Mouse (Mus musculus): ENCODE results near the gene Gm28729.
"Not testable (repeated sequence)": the region's sequence is repeated elsewhere in the genome, so short reads cannot be mapped to it uniquely, and the experiment has no call there.

Gene Gm28729

GRCm38 (mm10) chr9:96524972-96525506 is at the start of gene Gm28729:
TSS of gene Gm28729 (minus strand) at chr9:96525264.
- DNase-seq (ENCODE audit: low spot score in 2 of 2) = no peak

- DNase-seq (ENCODE audit: low spot score in 2 of 2) = no peak
Observed at GRCm38 (mm10) chr9:96573252-96573651, 48.2 kb upstream of the Gm28729 start.

- no peak for DNase-seq (ENCODE audit: low spot score in 2 of 2)
Observed at GRCm38 (mm10) chr9:96572754-96573153, 47.7 kb upstream of the Gm28729 start.

- DNase-seq (ENCODE audit: low spot score in 2 of 2) = no peak
Observed at GRCm38 (mm10) chr9:96566470-96566996, 41.5 kb upstream of the Gm28729 start.

- DNase-seq (ENCODE audit: low spot score in 2 of 2) = no peak
Observed at GRCm38 (mm10) chr9:96563501-96563900, 38.4 kb upstream of the Gm28729 start.

GRCm38 (mm10) chr9:96559148-96559547 is 34.1 kb upstream of the Gm28729 start:
- DNase-seq (ENCODE audit: low spot score in 2 of 2) = no peak

GRCm38 (mm10) chr9:96558594-96558993 is 33.5 kb upstream of the Gm28729 start:
- DNase-seq (ENCODE audit: low spot score in 2 of 2) = no peak

GRCm38 (mm10) chr9:96554095-96554494 is 29.0 kb upstream of the Gm28729 start:
- no peak for DNase-seq (ENCODE audit: low spot score in 2 of 2)

GRCm38 (mm10) chr9:96545410-96545809 is 20.3 kb upstream of the Gm28729 start:
- peak in 1 of 2 experiments; percentile 44 for DNase-seq (ENCODE audit: low spot score in 2 of 2)

- peak in 1 of 2 experiments; percentile 42 for DNase-seq (ENCODE audit: low spot score in 2 of 2)
Observed at GRCm38 (mm10) chr9:96543643-96544640, 18.9 kb upstream of the Gm28729 start.

GRCm38 (mm10) chr9:96538916-96539315 is 13.9 kb upstream of the Gm28729 start:
- DNase-seq (ENCODE audit: low spot score in 2 of 2) = no peak

- no peak for DNase-seq (ENCODE audit: low spot score in 2 of 2)
Observed at GRCm38 (mm10) chr9:96537615-96537919, 12.5 kb upstream of the Gm28729 start.

- peak in 1 of 2 experiments; percentile 33 for DNase-seq (ENCODE audit: low spot score in 2 of 2)
Observed at GRCm38 (mm10) chr9:96536895-96537614, 12.0 kb upstream of the Gm28729 start.

- not testable (repeated sequence) for DNase-seq (ENCODE audit: low spot score in 2 of 2)
Observed at GRCm38 (mm10) chr9:96536093-96536492, 11.0 kb upstream of the Gm28729 start.

- DNase-seq (ENCODE audit: low spot score in 2 of 2) = no peak
Observed at GRCm38 (mm10) chr9:96535431-96535830, 10.4 kb upstream of the Gm28729 start.

GRCm38 (mm10) chr9:96534256-96534655 is 9.2 kb upstream of the Gm28729 start:
- DNase-seq (ENCODE audit: low spot score in 2 of 2) = no peak

GRCm38 (mm10) chr9:96533476-96533875 is 8.4 kb upstream of the Gm28729 start:
- DNase-seq (ENCODE audit: low spot score in 2 of 2) = no peak

- DNase-seq (ENCODE audit: low spot score in 2 of 2) = no peak
Observed at GRCm38 (mm10) chr9:96532531-96532930, 7.5 kb upstream of the Gm28729 start.

GRCm38 (mm10) chr9:96530674-96531081 is 5.6 kb upstream of the Gm28729 start:
- no peak for DNase-seq (ENCODE audit: low spot score in 2 of 2)

GRCm38 (mm10) chr9:96529961-96530673 is 5.1 kb upstream of the Gm28729 start:
- DNase-seq (ENCODE audit: low spot score in 2 of 2) = no peak

GRCm38 (mm10) chr9:96526011-96526410 is 947 bp upstream of the Gm28729 start:
- DNase-seq (ENCODE audit: low spot score in 2 of 2) = no peak

GRCm38 (mm10) chr9:96523148-96523547 is 1.9 kb downstream of the Gm28729 start:
- no peak for DNase-seq (ENCODE audit: low spot score in 2 of 2)
